Mouse (Mus musculus): Measurements from ENCODE around the gene Fbxw7. TPM values are rescaled to one million over a fixed set of nuclear protein-coding genes. Genes with fewer than 3 reads are reported as not detected.

Fbxw7 gene
- polyA plus RNA-seq, 1 experiment, result 11.7 TPM

GRCm38 (mm10) chr3:84965156-84965555, 150.1 kb downstream of the Fbxw7 start:
- Histone ChIP-seq H3K4me3 (ENCODE audit: control insufficient read depth, low read depth, low read length) (no peak overlapping the region), H3K27me3 (ENCODE audit: control insufficient read depth, insufficient read depth, low read length) (no peaks in the 10 kb centered on the region), H3K4me1 (ENCODE audit: control insufficient read depth, insufficient read depth, low read length) (no peaks in the 10 kb centered on the region), H3K27ac (ENCODE audit: control insufficient read depth, insufficient read depth, low read depth, low read length) (no peak overlapping the region), H3K36me3 (ENCODE audit: control insufficient read depth, insufficient read depth, low read length) (no peaks in the 10 kb centered on the region)
- TF ChIP-seq POLR2A (IDR thresholded peaks at IDR 0.05; ENCODE audit: control insufficient read depth, low read depth, low read length) (no peak), CTCF (IDR thresholded peaks at IDR 0.05; ENCODE audit: control insufficient read depth, insufficient read depth, insufficient replicate concordance, low read depth, low read length) (no peak)

- H3K4me1 ChIP-seq (ENCODE audit: control insufficient read depth, insufficient read depth, low read length), result no peaks in the 10 kb centered on the region
- H3K27me3 ChIP-seq (ENCODE audit: control insufficient read depth, insufficient read depth, low read length), result no peaks in the 10 kb centered on the region
- no peak overlapping the region for H3K4me3 ChIP-seq (ENCODE audit: control insufficient read depth, low read depth, low read length)
- no peak for TF ChIP-seq CTCF (IDR thresholded peaks at IDR 0.05; ENCODE audit: control insufficient read depth, insufficient read depth, insufficient replicate concordance, low read depth, low read length)
- no peak for TF ChIP-seq POLR2A (IDR thresholded peaks at IDR 0.05; ENCODE audit: control insufficient read depth, low read depth, low read length)
- no peaks in the 10 kb centered on the region; the same call in 1 of the 2 replicates for H3K36me3 ChIP-seq (ENCODE audit: control insufficient read depth, insufficient read depth, low read length)
- H3K27ac ChIP-seq (ENCODE audit: control insufficient read depth, insufficient read depth, low read depth, low read length), result no peak overlapping the region
Measured at GRCm38 (mm10) chr3:84967364-84967763, 152.3 kb downstream of the Fbxw7 start.

- Histone ChIP-seq H3K27ac (ENCODE audit: control insufficient read depth, insufficient read depth, low read depth, low read length) (no peak overlapping the region), H3K36me3 (ENCODE audit: control insufficient read depth, insufficient read depth, low read length) (no peaks in the 10 kb centered on the region; the same call in 1 of the 2 replicates), H3K4me3 (ENCODE audit: control insufficient read depth, low read depth, low read length) (no peak overlapping the region), H3K27me3 (ENCODE audit: control insufficient read depth, insufficient read depth, low read length) (no peaks in the 10 kb centered on the region), H3K4me1 (ENCODE audit: control insufficient read depth, insufficient read depth, low read length) (no peaks in the 10 kb centered on the region)
- no peak for TF ChIP-seq POLR2A (IDR thresholded peaks at IDR 0.05; ENCODE audit: control insufficient read depth, low read depth, low read length)
- TF ChIP-seq CTCF (IDR thresholded peaks at IDR 0.05; ENCODE audit: control insufficient read depth, insufficient read depth, insufficient replicate concordance, low read depth, low read length), result no peak
Measured at GRCm38 (mm10) chr3:84971561-84971960, 156.5 kb downstream of the Fbxw7 start.

- TF ChIP-seq CTCF (IDR thresholded peaks at IDR 0.05; ENCODE audit: control insufficient read depth, insufficient read depth, insufficient replicate concordance, low read depth, low read length), result no peak
- no peak for TF ChIP-seq POLR2A (IDR thresholded peaks at IDR 0.05; ENCODE audit: control insufficient read depth, low read depth, low read length)
- Histone ChIP-seq H3K4me1 (ENCODE audit: control insufficient read depth, insufficient read depth, low read length) (no peaks in the 10 kb centered on the region), H3K36me3 (ENCODE audit: control insufficient read depth, insufficient read depth, low read length) (no peaks in the 10 kb centered on the region; the same call in 1 of the 2 replicates), H3K4me3 (ENCODE audit: control insufficient read depth, low read depth, low read length) (no peak overlapping the region), H3K27me3 (ENCODE audit: control insufficient read depth, insufficient read depth, low read length) (no peaks in the 10 kb centered on the region), H3K27ac (ENCODE audit: control insufficient read depth, insufficient read depth, low read depth, low read length) (no peak overlapping the region)
Measured at GRCm38 (mm10) chr3:84972881-84973280, 157.8 kb downstream of the Fbxw7 start.

GRCm38 (mm10) chr3:84974193-84974592, 159.1 kb downstream of the Fbxw7 start:
- H3K4me3 ChIP-seq (ENCODE audit: control insufficient read depth, low read depth, low read length), result no peak overlapping the region
- no peaks in the 10 kb centered on the region for H3K4me1 ChIP-seq (ENCODE audit: control insufficient read depth, insufficient read depth, low read length)
- H3K27ac ChIP-seq (ENCODE audit: control insufficient read depth, insufficient read depth, low read depth, low read length), result no peak overlapping the region
- TF ChIP-seq CTCF (IDR thresholded peaks at IDR 0.05; ENCODE audit: control insufficient read depth, insufficient read depth, insufficient replicate concordance, low read depth, low read length), result no peak
- TF ChIP-seq POLR2A (IDR thresholded peaks at IDR 0.05; ENCODE audit: control insufficient read depth, low read depth, low read length), result no peak
- no peaks in the 10 kb centered on the region for H3K27me3 ChIP-seq (ENCODE audit: control insufficient read depth, insufficient read depth, low read length)
- H3K36me3 ChIP-seq (ENCODE audit: control insufficient read depth, insufficient read depth, low read length), result no peaks in the 10 kb centered on the region; the same call in 1 of the 2 replicates

- Histone ChIP-seq H3K27ac (ENCODE audit: control insufficient read depth, insufficient read depth, low read depth, low read length) (no peak overlapping the region), H3K36me3 (ENCODE audit: control insufficient read depth, insufficient read depth, low read length) (no peaks in the 10 kb centered on the region), H3K4me3 (ENCODE audit: control insufficient read depth, low read depth, low read length) (no peak overlapping the region), H3K27me3 (ENCODE audit: control insufficient read depth, insufficient read depth, low read length) (no peaks in the 10 kb centered on the region), H3K4me1 (ENCODE audit: control insufficient read depth, insufficient read depth, low read length) (no peaks in the 10 kb centered on the region)
- TF ChIP-seq CTCF (IDR thresholded peaks at IDR 0.05; ENCODE audit: control insufficient read depth, insufficient read depth, insufficient replicate concordance, low read depth, low read length) (no peak), POLR2A (IDR thresholded peaks at IDR 0.05; ENCODE audit: control insufficient read depth, low read depth, low read length) (no peak)
Measured at GRCm38 (mm10) chr3:84978676-84979075, 163.6 kb downstream of the Fbxw7 start.

- Histone ChIP-seq H3K27ac (ENCODE audit: control insufficient read depth, insufficient read depth, low read depth, low read length) (no peak overlapping the region), H3K27me3 (ENCODE audit: control insufficient read depth, insufficient read depth, low read length) (no peaks in the 10 kb centered on the region), H3K36me3 (ENCODE audit: control insufficient read depth, insufficient read depth, low read length) (no peaks in the 10 kb centered on the region), H3K4me1 (ENCODE audit: control insufficient read depth, insufficient read depth, low read length) (no peaks in the 10 kb centered on the region), H3K4me3 (ENCODE audit: control insufficient read depth, low read depth, low read length) (no peak overlapping the region)
- no peak for TF ChIP-seq POLR2A (IDR thresholded peaks at IDR 0.05; ENCODE audit: control insufficient read depth, low read depth, low read length)
- no peak for TF ChIP-seq CTCF (IDR thresholded peaks at IDR 0.05; ENCODE audit: control insufficient read depth, insufficient read depth, insufficient replicate concordance, low read depth, low read length)
Measured at GRCm38 (mm10) chr3:84980158-84980557, 165.1 kb downstream of the Fbxw7 start.

GRCm38 (mm10) chr3:84982688-84983087, 167.6 kb downstream of the Fbxw7 start:
- Histone ChIP-seq H3K4me3 (ENCODE audit: control insufficient read depth, low read depth, low read length) (no peak overlapping the region), H3K27ac (ENCODE audit: control insufficient read depth, insufficient read depth, low read depth, low read length) (no peak overlapping the region), H3K27me3 (ENCODE audit: control insufficient read depth, insufficient read depth, low read length) (no peaks in the 10 kb centered on the region), H3K36me3 (ENCODE audit: control insufficient read depth, insufficient read depth, low read length) (no peaks in the 10 kb centered on the region), H3K4me1 (ENCODE audit: control insufficient read depth, insufficient read depth, low read length) (no peaks in the 10 kb centered on the region)
- TF ChIP-seq POLR2A (IDR thresholded peaks at IDR 0.05; ENCODE audit: control insufficient read depth, low read depth, low read length), result no peak
- no peak for TF ChIP-seq CTCF (IDR thresholded peaks at IDR 0.05; ENCODE audit: control insufficient read depth, insufficient read depth, insufficient replicate concordance, low read depth, low read length)

All from testis, adult 2 months (tissue).